Mouse (Mus musculus) spleen, adult 10 weeks (tissue): ENCODE results near the gene 1500015O10Rik. TPM values are rescaled to one million over a fixed set of nuclear protein-coding genes. Genes with fewer than 3 reads are reported as not detected.

Experiments
- polyA plus RNA-seq: library from polyadenylated mRNA; stranded (reverse); fragments of 350-450 nt; fragmentation: Illumina TruSeq; extraction: RNeasy Lipid Tissue Mini Kit (QIAGEN cat#74804); gene quantifications from one replicate; pipeline ENCODE4 v1.2.3, GENCODE M21; 2015; ENCODE audit warnings: low replicate concordance; ENCODE audit not compliant: insufficient read depth

The 1500015O10Rik gene
- polyA plus RNA-seq = 4.7 TPM

DNA sequence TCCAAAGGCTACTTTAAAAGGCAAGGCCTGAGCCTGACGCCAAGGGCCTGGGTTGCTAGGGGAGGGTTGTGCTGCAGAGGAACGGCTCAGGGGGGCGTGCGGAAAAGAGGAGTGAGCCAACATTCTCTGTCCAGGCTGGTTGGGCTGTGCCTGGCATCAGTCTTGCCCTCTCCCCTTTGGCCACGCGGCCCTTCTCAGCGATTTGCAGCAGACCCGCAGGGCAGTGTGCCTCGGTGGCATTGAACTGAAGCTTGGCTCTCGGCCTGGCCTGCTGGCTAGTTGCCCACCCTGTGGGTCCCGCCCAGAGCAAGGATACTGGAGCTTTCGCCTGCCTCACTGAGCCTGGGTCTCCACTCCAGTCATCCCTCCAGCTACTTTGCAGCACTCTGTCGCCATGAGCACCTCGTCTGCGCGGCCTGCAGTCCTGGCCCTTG lies at the start of gene 1500015O10Rik:
TSS of gene 1500015O10Rik (plus strand) at position 112 of the 434 bp plus-strand sequence.

Other genes starting within 250 kb of the 1500015O10Rik start
- 21.3 TPM for gene Uxs1, start 97.2 kb downstream of the 1500015O10Rik start, polyA plus RNA-seq
- gene Tpp2, start 203.0 kb downstream of the 1500015O10Rik start, polyA plus RNA-seq = 63.5 TPM